Mouse (Mus musculus) urinary bladder, postnatal 14 days (tissue): ENCODE measurements around the gene Gm20388.

ENCODE experiments used
- DNase-seq: peaks from one replicate; pipeline ENCODE4 v3.0.0; 2021; ENCODE audit warnings: low spot score

The Gm20388 gene

DNA sequence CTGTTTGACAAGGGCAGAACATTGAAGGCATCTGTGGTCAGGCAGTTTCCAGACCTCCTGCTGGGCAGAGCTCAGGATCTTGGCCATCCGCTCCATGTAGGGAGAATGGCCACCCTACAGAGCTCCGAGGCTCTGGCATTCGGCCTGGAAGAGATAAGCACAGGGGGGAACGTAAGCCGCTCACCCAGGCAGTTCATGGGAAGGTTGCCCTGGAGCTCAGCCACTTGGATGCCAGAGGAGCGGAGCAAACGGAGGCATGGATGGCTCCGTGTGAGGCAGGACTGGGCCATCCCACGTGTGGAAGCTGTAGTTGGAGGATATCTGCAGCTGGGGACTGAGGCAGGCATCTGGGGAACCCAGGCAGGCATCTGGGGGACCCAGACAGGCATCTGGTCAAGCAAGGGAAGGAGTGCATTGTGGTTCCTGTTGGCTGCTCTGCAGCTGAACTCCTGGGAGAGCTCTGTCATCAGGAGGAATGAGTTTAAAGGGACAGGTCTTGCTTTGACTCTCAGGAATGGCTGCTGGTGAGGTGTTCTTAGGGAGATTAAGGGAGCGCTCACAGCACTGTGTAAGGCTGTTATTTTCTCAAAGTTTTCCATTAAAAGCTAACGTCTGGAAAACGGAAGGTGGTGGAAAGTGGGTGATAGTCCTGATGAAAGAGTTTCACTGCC is 4406.0 kb downstream of the Gm20388 start:
- DNase-seq: peak; percentile 81

GRCm38 (mm10) chr8:124317191-124317682 is 4406.6 kb downstream of the Gm20388 start:
- no peak for DNase-seq

DNA sequence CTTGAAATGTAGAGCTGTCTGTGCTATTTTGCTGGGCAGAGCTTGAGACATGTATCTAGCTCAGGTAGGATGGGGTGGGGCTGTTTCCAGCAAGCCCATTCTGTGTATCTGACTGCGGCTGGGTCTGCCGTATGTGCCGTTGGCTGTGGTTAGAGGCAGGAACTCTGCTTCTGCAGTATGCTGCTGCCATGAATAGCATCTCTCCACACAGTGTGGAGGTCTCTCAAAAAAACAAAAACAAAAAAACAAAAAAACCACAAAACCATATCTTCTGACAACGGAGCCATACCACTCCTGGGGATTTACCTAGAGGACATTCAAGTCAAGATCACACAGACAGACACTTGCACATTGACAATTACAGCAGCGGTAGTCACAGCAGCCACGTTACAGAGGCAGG is 4407.2 kb downstream of the Gm20388 start:
- DNase-seq: no peak

- DNase-seq: peak; percentile 31
Measured at GRCm38 (mm10) chr8:124318612-124319315, 4408.1 kb downstream of the Gm20388 start.

DNA sequence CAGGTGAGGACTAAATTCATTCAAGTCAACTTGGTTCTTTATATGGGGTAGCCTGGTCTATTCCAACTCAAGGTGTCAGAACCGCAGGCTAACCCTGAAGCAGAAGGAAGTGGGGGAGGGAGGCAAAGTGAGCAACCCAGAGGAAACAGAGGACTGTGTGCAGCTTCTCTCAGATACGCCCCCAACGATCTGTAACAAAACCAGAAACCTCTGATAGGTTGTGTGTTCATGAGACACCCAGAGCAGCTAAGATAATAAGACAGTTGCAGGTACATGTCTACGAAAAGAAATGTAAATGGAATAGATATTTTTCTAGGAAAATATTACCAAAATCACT is 4408.6 kb downstream of the Gm20388 start:
- DNase-seq: no peak

GRCm38 (mm10) chr8:124321227-124321840 is 4410.7 kb downstream of the Gm20388 start:
- DNase-seq: no peak

DNA sequence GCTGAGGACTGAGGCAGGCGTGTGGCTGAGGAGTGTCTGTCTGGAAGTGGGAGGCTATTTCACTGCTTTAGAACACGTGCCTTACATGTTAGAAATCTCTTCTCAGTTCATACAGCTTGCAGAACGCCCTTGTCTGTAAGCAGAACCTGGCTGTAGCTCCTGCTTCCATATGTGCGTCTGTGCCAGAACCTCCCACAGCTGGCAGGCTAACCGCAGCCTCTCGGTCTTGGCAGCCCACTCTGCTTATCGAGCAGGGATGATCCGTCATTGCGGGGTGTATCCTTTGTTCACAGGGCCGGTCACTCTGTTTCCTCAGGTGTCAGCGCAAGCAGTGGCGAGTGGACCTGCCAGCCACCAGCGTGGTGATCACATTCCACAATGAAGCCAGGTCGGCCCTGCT is 4412.7 kb downstream of the Gm20388 start:
- no peak for DNase-seq

DNA sequence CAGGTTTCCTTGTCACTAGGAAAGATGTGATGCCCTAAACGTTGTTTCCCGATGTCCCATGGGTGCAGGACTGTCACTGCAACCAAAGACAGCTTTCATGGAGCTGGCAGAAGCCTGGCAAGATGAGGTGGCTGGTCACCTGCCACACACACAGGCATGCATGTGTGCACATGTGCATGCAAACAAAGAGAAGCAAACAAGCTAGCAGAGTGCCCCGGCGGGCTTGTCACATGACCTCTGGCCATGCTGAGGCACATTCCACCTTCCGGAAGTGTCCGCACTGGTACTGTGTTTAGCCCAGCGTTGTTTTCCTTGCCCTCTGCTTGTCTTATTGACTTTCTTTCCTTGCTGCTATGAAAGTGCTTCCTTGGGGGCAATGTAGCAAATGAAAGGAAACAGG is 4417.6 kb downstream of the Gm20388 start:
- peak; percentile 63 for DNase-seq

DNA sequence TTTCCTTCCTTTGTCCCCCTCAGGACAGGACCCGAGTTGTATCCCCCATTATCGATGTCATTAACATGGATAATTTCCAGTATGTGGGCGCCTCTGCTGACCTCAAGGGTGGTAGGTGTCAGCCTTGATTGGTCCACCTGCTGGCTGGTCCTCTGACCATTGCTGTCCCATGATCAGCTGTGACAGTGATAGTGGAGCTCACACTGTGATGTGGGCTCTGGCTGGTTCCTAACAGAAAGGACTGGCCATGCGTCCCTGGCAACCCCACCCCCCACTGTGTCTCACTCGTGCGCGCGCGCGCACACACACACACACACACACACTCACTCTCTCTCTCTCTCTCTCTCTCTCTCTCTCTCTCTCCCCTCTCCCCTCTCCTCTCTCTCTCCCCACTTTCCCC is 4419.0 kb downstream of the Gm20388 start:
- no peak for DNase-seq

DNA sequence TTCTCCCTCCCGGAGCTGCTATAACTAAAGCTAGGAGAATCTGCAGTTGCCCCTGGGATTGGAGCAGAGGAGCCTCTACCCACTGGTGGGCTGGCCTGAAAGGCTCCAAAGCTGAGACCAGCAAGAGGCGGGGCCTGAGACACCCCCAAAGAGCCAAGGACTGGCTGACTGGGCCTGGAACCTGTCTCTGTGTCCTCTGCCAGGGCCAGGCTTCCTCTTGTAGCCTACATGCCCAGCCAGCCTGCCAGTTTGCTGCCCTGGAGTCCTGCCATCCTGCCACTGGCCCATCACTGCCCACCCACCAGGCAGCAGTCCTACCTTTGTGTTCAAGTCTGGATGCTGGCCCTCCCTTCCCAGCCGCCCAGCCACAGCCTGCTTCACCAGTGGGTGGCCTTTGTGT is 4419.8 kb downstream of the Gm20388 start:
- no peak for DNase-seq

DNA sequence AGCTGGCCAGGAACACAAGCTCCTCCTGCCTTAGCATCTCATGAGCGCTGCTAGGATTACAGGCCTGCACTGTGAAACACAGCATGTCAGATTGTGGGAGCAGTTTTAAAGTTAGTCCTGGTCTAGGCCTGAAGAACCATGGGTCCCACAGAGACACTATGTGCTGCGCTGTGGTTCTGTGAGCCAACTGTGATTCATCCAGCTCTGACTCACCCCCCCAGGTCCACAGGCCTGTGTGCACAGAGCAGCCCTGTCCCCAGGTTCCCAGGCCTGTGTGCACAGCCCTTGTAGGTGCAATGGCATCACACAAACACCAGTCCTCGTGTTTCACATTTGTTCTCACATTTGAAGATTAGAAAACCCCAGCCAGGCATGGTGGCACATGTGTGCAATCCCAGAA is 4420.5 kb downstream of the Gm20388 start:
- no peak for DNase-seq

DNA sequence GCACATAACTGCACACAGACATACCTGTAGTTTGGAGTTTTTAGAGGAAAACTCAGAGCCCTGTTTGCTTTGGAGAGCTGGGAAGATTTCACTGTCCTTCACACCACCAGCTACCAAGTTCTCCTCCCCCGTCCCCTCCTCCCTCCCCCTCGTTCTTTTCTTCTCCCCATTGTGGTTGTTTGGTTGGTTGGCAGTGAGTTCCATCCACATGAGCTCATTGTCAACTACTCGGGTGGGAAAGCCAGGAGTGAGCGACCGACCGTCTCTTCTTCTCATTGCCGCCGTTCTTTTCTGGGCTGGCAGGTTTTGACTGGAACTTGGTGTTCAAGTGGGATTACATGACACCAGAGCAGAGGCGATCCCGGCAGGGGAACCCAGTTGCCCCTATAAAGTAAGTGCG is 4421.1 kb downstream of the Gm20388 start:
- DNase-seq: no peak

GRCm38 (mm10) chr8:124336302-124336701 is 4425.7 kb downstream of the Gm20388 start:
- no peak for DNase-seq

DNA sequence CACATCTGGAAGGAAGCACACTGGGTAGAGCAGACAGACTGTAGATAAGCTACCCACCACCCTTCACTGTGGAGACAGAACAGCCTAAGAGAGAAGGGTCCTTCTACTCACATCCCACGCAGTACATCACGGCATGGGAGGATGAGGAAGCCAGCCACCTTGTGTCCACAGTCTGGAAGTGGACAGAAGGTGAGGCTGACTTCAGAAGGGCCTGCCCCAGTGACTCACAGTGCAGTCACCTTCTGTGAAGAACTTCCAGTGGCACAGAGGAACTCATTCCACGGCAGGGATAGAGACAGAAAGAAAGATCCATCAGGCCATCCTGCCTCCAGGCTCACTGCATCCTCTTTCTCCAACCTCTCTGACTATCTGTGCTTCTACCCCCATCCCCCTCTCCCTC is 4429.1 kb downstream of the Gm20388 start:
- no peak for DNase-seq

DNA sequence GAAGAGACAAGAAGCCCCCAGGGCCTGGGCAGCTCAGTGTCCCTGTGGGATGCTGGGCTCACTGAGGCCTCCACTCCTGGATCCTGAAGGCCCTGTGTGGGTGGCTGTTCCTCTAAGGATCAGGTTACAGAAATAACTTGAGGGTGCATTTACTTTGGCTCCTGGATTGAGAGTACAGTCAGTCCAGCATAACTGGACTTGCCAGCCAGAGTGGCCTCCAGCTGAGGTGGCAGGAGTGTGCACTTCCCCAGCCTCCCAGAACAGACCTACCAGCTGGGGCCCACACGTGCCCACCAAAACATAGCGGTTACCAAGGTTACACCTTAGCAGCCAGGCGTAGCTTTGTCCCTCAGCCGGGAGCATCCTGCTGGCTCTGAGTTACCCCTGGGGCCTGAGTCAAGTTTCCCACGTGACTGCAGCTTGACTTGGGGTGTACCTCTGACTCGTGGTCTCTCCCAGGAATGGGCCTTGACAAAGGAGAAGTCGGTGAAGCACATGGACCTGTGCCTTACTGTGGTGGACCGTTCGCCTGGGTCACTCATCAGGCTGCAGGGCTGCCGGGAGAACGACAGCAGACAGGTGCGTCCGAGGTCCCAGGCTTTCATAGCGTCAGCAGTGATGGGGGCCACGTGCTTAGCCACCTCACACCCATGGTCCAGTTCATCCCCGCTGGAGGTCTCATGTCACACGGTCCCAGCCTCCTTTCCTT is 4429.9 kb downstream of the Gm20388 start:
- DNase-seq: no peak

DNA sequence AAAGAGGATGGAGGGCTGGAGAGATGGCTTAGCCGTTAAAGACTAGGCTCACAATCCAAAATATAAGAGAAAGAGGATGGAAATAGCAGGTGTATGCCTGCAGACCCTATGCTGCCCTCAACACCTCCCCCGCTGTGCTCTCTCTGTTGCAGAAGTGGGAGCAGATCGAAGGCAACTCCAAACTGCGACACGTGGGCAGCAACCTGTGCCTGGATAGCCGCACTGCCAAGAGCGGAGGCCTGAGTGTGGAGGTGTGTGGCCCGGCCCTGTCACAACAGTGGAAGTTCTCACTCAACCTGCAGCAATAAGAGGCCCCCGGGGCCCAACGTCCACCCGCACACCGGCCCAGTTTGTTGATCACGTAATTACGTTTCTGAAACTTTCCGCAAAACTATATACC is 4432.5 kb downstream of the Gm20388 start:
- no peak for DNase-seq

DNA sequence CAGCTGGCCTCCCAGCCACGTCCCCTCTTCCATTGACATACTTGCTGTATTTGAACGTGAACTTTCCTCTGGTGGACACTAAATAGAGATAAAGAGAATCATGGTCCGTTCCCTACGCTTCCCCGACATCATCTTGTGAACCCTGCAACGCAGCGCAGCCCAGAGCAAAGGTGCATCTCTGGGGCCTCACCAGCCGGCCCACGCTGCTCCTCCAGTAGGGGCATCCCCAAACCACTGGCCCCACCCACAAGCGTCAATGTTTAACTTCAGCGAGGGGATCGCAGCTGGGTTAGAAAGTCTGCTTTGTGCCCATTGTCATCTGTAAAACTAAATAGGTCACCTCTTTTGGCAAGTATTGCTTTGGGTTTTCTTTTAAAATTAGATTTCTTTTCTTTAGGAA is 4433.4 kb downstream of the Gm20388 start:
- DNase-seq: no peak

DNA sequence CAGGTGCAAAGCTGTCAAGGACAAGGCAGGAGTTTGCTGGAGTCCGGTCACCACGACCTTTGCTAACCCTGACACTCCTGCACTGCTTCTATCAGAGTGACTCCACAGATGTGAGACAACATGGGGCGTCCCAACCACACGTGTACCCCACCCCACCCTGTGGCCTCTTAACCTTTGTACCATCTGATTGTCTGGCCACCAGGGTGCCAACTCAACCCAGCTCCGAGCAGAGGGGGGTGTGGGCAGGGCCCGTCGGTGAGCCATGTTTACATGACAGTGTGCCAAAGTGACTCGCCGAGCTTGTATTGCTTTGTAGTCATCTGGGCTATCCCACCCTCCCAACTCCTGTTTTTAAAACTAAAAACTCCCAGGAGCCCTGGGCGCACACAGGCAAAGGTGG is 4434.5 kb downstream of the Gm20388 start:
- peak; percentile 38 for DNase-seq

GRCm38 (mm10) chr8:124346852-124347523 is 4436.3 kb downstream of the Gm20388 start:
- DNase-seq: peak; percentile 62

GRCm38 (mm10) chr8:124348087-124348486 is 4437.4 kb downstream of the Gm20388 start:
- peak; percentile 32 for DNase-seq

GRCm38 (mm10) chr8:124349663-124350062 is 4439.0 kb downstream of the Gm20388 start:
- peak; percentile 84 for DNase-seq

DNA sequence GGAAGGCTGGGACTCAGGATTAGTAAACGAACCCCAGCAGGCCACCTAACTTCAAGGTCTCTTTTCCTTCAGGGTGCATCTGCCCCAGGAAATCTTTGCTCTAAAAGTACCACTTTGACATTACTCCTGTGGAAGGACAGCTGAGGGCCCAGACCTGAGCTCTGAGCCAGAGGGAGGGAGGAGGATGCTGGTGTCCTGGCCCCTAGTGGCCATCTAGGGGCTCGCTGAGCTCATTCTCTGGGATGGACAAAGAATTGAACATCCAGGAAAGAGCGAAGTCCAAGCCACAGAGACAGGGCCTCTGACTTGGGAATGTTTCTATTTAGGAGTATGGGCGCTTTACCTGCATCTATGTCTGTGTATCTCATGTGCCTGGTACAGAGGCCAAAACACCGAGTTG is 4441.0 kb downstream of the Gm20388 start:
- DNase-seq: no peak
